Mouse (Mus musculus): ENCODE data around the gene Myd88.
"Not testable (repeated sequence)": the region's sequence is repeated elsewhere in the genome, so short reads cannot be mapped to it uniquely, and the experiment has no call there.

The Myd88 gene

DNA sequence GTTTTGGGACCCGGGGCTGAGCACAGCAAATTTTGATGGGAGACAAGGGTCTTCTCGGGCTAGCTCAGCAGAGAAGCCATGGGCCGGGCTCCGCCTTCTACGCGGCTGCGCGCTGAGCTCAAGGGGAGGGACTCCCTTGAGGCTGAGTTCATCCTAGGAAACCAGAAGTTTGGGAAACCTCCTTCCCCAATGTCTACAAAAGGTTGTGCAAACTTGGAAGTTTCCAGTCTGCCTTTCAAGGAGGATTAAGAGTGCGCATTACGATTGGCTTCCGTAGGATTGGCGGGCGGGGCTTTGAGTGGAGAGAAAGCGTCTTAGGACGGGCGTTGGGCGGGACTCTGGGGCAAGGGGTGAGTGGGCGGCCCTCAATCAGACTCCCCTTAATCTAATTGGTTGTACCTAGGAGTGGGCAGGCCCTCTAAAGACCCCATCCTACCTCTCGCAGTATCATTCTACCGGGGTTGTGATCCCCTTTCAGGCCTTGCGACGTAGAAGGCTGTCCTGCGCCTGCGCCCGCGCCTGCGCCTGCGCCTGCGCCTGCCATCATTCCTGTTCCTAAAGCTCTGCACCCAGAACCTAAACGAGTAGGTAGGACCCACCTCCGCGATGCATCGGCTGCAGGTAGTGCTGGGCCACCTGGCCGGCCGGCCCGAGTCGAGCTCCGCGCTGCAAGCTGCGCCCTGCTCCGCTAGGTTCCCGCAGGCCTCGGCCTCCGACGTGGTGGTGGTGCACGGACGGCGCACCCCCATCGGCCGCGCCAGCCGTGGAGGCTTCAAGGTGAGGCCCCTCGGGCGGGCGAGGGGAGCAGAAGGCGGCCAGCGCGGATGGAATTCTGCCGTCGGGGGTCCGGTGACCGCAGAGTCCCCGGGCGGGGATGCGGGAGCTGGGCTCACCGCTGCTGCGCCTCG, at the start of gene Myd88:
Gene Myd88, minus strand, starts transcription at position 503 of the 908 bp plus-strand sequence.
- peak; percentile 99 for DNase-seq

DNA sequence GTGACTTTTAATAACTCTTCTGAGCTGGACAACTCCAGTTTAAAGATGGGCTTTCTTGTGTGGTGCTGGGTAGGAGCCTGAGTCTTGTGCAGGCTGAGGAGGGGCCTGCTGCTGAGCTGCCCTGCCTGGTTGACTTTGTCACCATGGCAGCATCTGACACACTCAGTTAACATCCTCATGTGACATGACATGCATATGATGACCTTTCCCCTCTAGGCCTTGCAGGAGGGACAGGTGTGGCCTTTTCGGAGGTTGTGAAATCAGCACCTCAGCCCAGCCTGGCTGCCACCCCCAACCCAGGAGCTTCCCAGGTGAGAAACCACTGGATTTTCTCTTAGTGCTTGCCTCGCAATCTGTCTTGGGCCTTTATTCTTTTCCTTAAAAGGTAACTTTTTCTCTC, 49.0 kb upstream of the Myd88 start:
- DNase-seq: no peak

DNA sequence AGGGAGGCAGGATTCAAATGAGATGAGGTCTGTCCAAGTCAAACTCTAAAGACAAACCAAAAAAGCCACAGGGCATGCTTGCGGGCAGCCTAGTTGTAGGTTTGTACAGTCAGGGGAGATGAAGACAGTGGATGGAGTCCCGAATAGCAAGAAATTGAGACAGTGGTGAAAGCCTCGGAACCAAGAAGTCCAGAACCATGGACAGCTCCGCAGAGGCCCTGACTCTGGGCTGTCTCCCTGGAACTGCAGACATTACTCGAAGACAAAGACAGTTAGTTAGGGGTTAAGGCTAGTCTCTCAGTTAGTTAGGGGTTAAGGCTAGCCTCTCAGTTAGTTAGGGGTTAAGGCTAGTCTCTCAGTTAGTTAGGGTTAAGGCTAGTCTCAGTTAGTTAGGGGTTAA, 47.7 kb upstream of the Myd88 start:
- DNase-seq: peak; percentile 24

DNA sequence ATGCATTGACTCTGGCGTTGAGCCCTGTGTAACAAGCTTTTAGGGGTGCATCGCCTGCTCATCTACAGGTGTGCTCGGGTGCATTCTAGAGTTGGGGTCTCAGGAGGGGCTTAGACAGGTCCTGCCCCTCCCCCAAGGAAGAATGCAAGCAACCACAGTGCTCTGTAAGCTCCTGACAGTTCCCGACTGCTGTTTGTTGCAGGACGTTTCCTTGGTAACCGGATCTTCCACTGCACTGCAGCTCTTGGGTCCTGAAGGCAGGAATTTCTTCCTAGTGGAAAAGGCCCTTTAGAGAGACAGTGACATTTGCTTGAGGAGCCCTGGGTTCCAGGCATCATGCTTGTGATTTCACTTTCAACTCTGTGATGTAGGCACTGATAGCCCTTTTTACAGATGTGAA, 41.4 kb upstream of the Myd88 start:
- DNase-seq: no peak

DNA sequence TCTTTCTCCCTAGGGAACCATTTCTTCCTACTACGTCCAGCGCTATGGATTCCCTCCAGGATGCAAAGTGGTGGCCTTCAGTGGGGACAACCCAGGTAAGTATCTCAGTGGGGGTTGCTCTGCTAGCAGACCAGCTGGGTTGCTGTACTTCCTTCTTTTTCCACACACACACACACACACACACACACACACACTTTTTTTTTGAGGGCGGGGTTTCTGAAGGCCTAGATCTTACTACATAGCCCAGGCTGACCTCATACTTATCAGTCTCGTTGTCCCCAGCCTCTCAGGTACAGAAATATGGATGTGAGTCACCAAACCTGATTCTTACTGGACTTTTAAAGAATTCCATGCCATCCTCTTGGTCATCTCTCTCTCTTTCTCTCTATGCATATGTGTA, 37.0 kb upstream of the Myd88 start:
- no peak for DNase-seq

DNA sequence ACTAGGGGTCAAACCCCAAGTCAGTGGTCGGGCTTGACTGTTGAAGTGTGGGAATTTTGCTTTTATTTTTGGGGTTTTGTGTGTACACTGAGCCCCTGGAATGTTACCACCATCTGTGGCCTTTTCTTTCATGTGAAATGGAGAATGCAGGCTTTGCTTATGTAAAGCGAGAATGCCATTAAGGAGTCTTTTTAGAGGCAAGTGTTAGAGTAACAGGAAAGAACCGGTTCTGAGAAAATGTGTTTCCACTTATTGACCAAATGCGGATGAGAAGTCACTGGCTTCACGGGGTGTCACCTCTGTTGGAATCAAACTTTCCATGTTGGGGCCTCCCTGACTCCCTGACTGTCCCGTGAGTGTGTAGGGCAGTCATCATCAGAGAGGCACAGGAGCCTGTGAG, 34.3 kb upstream of the Myd88 start:
- DNase-seq: no peak

DNA sequence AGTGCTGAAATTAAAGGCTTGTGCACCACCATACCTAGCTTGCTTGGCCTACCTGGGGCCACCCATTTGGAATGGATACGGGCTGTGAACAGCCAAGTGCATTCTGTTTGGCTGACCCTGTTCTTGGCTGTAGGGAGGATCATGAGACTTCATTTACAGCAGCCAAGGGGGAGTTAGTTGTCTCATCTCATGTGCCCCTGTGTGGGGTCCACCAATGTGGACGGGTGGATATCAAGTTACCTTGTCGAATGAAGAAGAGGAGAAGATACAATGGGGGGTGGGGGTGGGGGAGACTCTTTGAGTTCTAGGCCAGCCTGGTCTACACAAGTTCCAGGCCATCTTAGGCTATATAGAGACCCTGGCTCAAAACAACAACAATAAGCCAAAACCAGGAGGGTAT, 33.8 kb upstream of the Myd88 start:
- no peak for DNase-seq

DNA sequence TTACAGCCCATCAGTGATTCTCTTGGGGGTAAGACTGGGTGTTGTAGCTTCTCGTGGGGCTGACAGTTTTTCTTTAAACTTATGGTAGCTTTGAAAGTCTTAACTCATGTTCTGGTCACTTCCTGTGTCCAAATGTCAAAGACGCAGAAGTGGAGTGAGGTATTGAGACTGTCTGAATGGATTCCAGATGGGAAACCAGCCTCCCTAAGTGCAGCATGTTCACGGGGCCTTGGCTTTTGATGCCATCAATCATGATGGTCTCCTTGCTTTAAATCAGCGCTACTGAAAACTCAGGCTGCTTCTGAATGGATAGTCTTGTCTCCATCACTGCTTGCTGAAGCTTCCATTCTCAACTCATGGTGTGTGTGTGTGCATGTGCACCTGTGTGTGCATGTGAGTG, 30.0 kb upstream of the Myd88 start:
- DNase-seq: no peak

DNA sequence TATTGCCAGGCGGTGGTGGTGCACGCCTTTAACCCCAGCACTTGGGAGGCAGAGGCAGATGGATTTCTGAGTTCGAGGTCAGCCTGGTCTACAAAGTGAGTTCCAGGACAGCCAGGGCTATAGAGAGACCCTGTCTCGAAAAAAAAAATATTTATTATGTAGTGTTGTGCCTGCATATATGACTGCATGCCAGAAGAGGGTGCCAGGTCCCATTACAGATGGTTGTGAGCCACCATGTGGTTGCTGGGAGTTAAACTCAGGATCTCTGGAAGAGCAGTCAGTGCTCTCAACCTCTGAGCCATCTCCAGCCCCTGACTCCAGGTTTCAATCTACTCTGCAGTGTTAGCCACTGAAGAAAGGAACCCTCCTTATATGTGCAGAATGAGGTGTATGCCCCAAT, 29.6 kb upstream of the Myd88 start:
- not testable (repeated sequence) for DNase-seq

DNA sequence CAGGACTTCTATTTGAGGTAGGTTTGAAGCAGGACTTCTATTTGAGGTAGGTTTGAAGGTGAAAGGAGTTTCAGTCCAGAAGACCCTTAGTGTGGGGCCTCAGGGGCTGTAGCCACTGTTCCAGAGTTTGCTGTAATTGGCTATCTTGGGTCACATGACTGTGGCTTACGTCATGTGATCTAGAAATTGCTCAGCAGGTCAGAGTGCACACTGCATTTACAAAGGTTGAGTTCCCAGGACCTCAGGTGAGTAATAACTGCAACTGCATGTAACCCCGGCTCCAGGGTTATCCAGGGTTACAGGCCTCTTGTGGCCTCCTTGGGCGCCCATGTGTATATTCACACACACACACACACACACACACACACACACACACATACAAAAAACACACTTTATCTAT, 27.2 kb upstream of the Myd88 start:
- no peak for DNase-seq

DNA sequence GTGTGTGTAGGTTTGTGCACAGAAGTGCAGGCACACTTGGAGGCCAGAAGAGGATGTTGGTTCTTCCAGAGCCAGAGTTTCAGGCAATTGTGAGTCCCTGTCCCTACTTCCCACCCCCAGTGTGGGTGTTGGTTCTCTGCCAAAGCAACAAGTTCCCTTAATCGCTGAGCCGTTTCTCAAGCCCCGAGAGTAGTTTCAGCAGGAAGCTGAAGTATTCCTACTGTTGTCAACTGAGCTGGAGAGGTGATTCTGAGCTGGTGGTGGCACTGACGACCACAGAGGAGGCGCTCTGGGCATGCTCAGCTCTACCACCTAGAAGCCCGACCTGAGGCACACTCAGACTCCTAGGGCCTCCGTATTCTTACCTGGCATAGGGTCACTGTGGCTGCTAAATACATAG, 24.1 kb upstream of the Myd88 start, which contains the start of gene Slc22a14:
Gene Slc22a14, minus strand, starts transcription at position 270 of the 400 bp plus-strand sequence.
- peak; percentile 36 for DNase-seq

DNA sequence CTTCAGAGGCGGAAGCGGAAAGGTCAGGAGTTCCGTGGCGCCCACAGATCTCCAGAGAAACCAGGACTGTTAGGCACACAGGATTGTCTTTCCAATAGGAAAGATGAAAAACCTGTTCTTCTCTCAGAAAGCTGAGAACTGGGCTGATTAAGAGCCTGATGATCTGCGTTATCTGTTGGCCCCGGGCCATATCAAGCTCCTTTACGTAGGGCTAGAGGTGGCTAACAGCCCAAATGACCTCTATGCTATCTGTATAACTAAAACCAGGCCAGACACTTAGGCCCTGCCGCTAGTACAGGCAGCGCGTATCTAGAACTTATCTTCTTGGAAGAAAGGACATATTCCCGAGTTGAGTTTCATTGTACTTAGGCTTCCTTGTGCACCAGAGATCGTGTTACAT, 22.0 kb upstream of the Myd88 start:
- DNase-seq: no peak

DNA sequence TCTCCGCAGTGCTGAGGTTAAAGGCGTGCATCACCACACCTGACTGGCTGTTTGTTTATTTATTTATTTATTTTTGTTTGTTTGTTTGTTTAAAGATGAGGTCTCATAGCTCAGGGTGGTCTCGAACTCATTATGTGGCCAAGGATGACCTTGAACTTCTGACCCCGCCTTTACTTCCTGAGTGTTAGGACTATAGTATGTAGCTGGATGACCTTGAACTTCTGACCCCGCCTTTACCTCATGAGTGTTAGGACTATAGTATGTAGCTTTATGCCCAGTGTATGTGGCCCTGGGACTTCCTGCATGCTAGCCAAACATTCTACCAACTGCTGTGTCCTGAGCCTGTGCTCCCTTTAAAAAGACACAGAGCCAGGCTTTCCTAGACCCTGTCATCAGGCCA, 20.2 kb upstream of the Myd88 start:
- DNase-seq: no peak

DNA sequence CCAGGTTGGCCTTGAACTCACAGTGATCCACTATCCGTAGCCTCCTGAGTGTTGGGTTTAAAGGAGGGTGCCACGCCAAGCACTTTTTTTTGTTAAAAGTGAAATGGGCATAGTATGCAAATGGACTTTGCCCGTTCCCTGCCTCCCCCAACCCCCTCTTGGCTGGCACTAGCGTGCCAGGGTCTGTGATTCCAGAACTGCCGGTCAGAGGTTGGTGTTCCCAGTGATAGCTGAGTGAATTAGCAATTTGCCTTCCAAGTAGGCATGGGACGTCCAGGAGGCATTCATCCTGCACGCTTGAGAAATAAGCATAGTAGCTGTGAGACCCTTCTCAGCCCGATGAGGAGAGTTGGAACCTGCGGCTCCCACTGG, 16.8 kb upstream of the Myd88 start:
- DNase-seq: no peak

DNA sequence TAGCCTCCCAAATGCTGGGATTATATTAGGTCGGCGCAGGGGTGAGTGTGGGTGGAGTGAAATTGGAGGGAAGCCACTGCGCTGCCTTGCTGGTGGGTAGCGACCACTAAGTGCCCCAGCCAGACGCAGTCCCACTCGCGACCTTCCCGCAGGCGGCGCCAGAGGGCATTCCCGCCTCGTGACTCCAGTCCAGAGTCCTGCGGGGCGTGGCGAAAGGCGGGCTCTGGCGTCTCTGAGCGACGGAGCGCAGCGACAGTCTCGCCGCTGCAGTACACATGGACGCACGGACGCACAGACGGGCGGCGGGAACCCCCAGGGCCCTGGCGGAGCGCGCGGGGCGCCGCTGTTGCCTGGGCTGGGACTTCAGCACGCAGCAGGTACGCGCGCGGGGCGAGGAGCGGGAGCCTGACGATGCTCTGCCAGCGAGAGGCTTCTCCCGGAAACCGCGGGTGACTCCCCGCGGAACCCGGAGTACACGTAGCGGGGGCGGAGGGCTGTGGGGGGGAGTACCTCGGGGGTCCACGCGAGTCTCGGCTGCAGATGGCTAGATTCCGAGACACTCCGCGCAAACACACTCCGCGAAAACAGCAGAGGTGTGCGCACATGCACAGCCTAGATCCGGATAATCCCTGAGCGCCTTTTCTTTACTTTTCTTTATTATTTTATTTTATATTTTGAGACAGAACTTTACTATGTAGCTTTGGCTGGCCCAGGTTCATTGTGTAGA, 16.3 kb upstream of the Myd88 start, which contains the start of gene Xylb:
Gene Xylb, plus strand, starts transcription at position 51 of the 727 bp plus-strand sequence.
- DNase-seq: peak; percentile 96

DNA sequence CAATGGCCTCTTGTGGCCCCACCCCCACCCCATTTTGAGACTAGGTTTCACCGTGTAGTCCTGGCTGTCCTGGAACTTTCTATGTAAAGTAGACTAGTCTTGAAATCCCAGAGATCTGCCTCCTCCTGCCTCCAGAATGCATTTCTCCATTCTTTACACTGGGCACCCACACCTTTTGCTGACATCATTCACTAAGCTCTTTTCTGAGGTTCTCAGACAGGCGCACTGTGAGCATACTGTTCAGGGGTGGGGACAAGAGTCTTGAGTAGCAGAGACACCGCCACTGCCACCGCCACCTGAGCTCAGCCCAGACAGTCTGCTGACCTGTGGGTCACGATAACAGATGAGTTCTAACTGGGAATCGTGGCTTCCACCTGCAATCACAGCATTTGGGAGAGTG, 14.7 kb upstream of the Myd88 start:
- no peak for DNase-seq

DNA sequence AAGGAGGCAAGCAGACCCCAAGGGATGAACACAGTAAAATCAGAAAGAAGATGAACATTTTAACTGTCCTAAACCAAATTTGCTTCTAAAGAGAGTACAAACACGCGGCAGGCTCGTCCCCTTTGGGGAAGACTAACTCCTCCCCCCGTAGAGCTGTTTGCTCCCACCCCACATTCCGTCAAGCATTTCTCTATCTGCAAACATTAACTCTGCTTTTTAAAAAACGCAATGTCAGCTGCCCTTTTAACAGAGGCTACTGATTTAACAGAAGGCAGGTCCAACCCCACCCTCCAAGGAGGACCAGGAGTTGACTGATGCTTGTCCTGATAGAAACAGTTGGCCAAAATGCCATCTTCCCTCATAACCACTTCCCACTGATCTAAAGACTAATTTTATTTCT, 12.7 kb upstream of the Myd88 start:
- DNase-seq: no peak

DNA sequence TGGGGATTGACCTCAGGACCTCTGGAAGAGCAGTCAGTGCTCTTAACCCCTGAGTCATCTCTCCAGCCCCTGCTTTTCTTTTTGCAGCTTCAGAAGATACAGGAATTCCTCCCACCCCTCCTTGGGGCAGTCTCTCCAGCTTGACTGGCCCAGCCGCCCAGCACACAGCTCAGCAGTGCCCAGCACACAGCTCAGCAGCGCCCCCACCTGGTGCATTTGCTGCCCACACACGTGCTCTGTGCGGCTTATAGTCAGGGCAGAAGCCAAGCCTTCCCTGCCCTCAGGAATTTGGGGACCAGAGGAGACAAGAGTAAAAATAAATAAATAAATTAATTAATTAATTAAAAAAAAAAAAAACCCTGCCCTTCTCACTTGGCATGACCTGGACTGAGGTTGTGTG, 10.8 kb upstream of the Myd88 start:
- DNase-seq: peak; percentile 87

DNA sequence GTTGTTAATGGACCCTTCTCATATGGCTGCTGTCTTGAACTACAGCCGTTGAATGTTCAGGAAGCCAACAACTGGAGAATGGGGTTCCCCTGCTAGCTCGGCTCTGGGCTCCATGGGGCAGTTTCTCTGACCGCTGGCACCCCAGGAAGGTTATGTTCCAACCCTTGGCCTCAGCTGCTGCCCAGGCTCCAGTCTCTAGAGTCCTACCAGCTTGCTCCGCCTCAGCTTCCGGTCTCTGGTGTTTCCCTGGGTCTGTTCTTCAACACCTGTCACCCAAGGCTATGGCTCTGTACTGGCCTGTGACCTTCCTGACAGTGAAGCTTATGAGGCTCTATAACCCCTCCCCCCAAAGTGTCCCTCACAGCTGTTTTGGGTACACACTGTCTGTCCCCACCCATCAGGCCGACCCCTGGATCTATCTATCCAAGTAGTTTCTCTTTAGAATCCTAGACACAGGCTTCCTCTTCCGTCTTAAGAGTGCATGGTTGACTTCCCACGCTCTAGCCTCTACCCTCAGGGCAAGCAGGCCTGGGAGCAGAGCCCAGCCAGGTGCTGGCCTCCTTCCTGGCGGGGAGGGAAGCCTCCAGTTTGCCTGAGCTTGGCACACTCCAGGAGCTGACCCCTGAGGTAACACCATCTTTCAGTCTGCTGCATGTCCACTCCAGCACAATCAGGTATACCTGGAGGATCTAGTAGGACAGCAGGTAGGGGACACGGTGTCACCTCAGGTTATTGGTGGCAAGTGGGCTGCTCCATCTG, 9.9 kb upstream of the Myd88 start:
- DNase-seq: no peak

DNA sequence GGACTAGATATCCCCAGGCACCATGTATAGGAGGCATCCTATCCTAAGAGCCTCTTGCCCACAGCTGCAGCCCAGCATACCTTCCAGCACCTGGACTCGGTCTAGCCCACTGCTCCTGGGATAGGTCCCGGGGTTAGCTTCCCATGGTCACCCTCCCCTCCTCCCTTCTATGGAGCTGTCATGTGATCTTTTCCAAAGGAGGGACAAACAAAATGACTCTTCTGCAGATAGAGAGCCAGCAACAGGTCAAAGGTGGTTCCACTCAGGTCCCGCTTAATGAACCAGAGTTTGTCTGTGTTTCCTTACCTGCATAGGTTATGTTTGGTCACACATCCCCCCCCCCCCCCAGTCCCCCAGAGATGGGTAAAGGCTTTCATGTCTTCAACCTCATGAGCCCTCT, 9.3 kb upstream of the Myd88 start:
- no peak for DNase-seq

DNA sequence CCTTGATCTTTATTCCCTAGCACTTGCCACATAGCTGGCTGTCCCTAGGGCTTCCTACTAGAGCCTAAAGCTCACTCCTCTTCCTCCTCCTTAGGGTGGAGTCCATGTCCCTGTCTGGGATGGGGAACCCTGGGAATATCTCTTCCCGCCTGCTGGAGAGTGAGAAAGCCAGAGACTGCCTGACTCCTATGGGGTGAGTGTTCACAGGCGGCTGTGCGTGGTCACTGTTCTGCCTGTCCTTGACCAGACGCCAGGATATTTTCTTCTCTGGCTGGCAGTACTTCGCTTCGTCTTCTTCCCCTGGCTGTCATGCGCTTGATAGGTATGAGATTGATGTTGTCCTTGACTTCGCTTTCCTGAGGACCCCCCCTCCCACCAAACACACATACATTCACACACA, 5.2 kb upstream of the Myd88 start:
- no peak for DNase-seq

DNA sequence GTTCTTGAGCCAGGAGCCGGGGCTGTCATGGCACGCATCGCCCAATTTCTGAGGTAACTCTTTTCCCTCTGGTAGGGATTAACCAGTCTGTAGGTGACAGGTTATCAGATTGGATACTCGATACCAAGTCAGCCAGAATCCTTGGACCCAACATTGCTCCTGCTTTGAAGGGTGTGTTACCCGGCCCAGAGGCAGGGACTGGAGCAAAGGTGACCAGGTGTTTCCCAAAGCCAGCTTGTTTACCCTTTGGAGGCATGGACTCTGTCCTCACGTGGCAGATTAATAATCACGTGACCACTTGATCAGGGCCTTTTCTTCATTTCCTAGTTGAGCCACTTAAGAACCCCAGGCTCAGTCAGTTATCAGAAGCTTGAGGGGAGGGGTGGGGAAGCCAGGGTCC, 1.5 kb upstream of the Myd88 start:
- no peak for DNase-seq

DNA sequence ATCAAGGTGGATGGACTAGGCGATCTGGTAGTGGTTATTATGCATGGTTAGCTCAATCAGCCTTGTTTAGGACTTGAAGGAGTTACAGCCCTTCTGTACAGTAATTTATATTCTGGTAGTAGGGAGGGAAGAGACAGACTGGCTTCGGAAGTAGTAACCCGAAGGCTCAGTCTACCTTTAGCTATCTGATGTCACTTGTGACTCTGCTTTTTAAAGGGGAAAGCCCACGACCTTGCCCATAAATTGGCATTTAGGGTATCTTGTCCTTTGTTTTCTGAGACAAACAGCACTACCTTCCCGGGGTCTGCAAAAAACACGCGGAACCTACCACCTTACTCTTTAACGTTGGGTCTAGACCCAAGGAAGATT, 1.0 kb downstream of the Myd88 start:
- no peak for DNase-seq
